Mouse (Mus musculus) heart, embryonic 12.5 days (tissue): Measurements from ENCODE around the gene Tec. TPM values are rescaled to one million over a fixed set of nuclear protein-coding genes. Genes with fewer than 3 reads are reported as not detected.

Source experiments
- ATAC-seq: fragments of 200-750 bp; cut with Nextera tagmentation; 2 replicates; pipeline ENCODE4 v1.8.0; 2017; ENCODE audit warnings: moderate TSS enrichment, moderate library complexity; ENCODE audit not compliant: insufficient number of reproducible peaks, low FRiP score
- H3K27ac ChIP-seq: fragments of 300-500 bp; sonication (generic); 2 replicates; pipeline ENCODE4 v1.5.1; 2016; ENCODE audit warnings: mild to moderate bottlenecking, moderate library complexity; ENCODE audit not compliant: poor library complexity, severe bottlenecking
- H3K27me3 ChIP-seq: fragments of 300-500 bp; sonication (generic); replicated peaks from 2 replicates; pipeline ENCODE4 v1.6.1; 2016; ENCODE audit warnings: mild to moderate bottlenecking, moderate library complexity
- H3K36me3 ChIP-seq: fragments of 300-500 bp; sonication (generic); 2 replicates; pipeline ENCODE4 v1.6.1; 2016; ENCODE audit warnings: mild to moderate bottlenecking, moderate library complexity
- H3K4me1 ChIP-seq: fragments of 300-500 bp; sonication (generic); replicated peaks from 2 replicates; pipeline ENCODE4 v1.6.1; 2016; ENCODE audit warnings: mild to moderate bottlenecking
- H3K4me2 ChIP-seq: fragments of 300-500 bp; sonication (generic); 2 replicates; pipeline ENCODE4 v1.6.1; 2016; ENCODE audit warnings: mild to moderate bottlenecking, moderate library complexity
- H3K4me3 ChIP-seq: fragments of 300-500 bp; sonication (generic); 2 replicates; pipeline ENCODE4 v1.5.1; 2016; ENCODE audit warnings: mild to moderate bottlenecking
- H3K9ac ChIP-seq: fragments of 300-500 bp; sonication (generic); 2 replicates; pipeline ENCODE4 v1.6.1; 2016; ENCODE audit warnings: mild to moderate bottlenecking, moderate library complexity
- H3K9me3 ChIP-seq: fragments of 300-500 bp; sonication (generic); replicated peaks from 2 replicates; pipeline ENCODE4 v1.6.1; 2016; ENCODE audit warnings: mild to moderate bottlenecking, moderate library complexity
- WGBS: fragments of 180-500 bp; shearing (Covaris S2); methylation state at CpG from one replicate; pipeline ENCODE4 v1.1.7; 2016; 5-methylcytosine and 5-hydroxymethylcytosine counted together
- polyA plus RNA-seq: library from polyadenylated mRNA; unstranded; fragments of >200 nt; fragmentation: Nextera tagmentation; extraction: Ambion mirVana; gene quantifications from 2 replicates; pipeline ENCODE4 v1.2.1, GENCODE M21; 2016

The Tec gene
- polyA plus RNA-seq, 1 experiment from 2014 or later = 17.1 TPM

DNA sequence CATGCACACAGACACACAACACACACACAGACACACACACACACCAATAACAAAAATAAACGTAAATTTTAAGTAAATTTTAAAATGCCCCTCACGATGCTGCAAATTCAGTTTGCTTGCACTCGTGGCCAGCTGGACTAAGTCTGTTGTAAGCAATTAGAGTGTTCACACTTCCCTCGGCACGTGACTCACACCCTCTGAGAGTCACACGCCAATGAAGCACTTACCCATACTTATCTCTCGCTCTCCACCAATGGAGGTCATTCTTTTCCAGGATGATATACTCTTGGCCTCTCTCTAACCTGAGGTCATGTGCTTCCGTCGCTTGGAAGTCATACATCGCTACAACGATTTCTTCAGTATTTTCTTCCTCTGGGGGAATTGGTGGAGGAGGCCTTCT is 86.5 kb downstream of the Tec start:
- no peaks in the 10 kb centered on the region for H3K9me3 ChIP-seq
- H3K36me3 ChIP-seq = peaks cover 12% of the 10 kb centered on the region; the same call in 1 of the 2 replicates
- H3K27me3 ChIP-seq = no peaks in the 10 kb centered on the region
- no peak overlapping the region for H3K4me3 ChIP-seq
- ATAC-seq = no peak
- peaks cover 14% of the 10 kb centered on the region for H3K4me1 ChIP-seq
- no peak overlapping the region for H3K9ac ChIP-seq
- no peak overlapping the region for H3K27ac ChIP-seq
- 65% methylated on average over 11 of the region's 11 CpGs for WGBS
- no peak overlapping the region for H3K4me2 ChIP-seq

DNA sequence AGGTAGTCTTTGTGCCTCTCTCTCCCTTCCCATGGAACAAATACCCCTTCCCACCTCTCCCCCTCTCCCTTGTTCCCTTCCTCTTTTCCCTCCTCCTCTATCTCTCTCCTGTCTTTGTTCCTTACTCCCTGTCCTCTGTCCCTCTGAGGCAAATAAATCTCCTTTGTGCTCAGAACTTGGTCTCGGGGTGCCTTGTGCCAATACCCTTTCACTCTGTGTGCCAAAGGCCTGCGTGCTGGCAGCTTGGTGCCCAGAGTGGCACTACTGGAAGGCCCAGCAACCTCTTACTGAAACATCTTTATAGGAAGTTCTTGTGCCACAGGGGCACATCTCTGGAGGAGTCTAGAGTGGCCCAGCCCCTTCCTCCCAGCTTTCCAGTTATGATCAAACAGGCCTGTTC is 91.7 kb downstream of the Tec start:
- no peak overlapping the region for H3K4me3 ChIP-seq
- H3K9me3 ChIP-seq = no peaks in the 10 kb centered on the region
- no peak overlapping the region for H3K9ac ChIP-seq
- H3K4me1 ChIP-seq = peaks cover under 1% of the 10 kb centered on the region; the same call in 1 of the 2 replicates
- H3K4me2 ChIP-seq = no peak overlapping the region
- ATAC-seq = no peak
- peaks cover 9% of the 10 kb centered on the region; the same call in 1 of the 2 replicates for H3K36me3 ChIP-seq
- H3K27me3 ChIP-seq = no peaks in the 10 kb centered on the region
- 86% methylated on average over 2 of the region's 2 CpGs for WGBS
- H3K27ac ChIP-seq = no peak overlapping the region

DNA sequence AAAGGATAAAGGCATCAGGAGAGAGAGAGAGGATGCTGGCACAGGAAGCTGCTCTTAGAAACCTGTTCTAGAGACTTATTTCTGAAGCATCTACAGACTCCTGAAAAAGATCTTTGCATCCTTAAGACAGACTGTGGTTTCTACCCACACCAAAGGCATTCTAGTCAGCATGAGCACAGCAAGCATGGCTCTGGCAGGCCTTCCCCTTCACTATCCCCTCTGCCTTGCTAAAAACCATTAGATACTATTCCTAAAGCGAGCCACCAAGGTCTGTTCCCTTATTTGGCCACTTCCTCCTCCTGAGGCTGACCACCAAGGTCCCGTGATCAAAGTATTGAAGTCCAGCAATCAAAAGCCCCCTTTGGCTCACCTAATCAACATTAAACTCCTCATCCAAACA is 92.2 kb downstream of the Tec start:
- ATAC-seq = no peak
- H3K4me2 ChIP-seq = no peak overlapping the region
- no peak overlapping the region for H3K27ac ChIP-seq
- no peak overlapping the region for H3K9ac ChIP-seq
- H3K4me1 ChIP-seq = peaks cover 5% of the 10 kb centered on the region; the same call in 1 of the 2 replicates
- peaks cover 8% of the 10 kb centered on the region; the same call in 1 of the 2 replicates for H3K36me3 ChIP-seq
- no peaks in the 10 kb centered on the region for H3K27me3 ChIP-seq
- WGBS = 69% methylated on average over 2 of the region's 2 CpGs
- H3K4me3 ChIP-seq = no peak overlapping the region
- H3K9me3 ChIP-seq = no peaks in the 10 kb centered on the region

DNA sequence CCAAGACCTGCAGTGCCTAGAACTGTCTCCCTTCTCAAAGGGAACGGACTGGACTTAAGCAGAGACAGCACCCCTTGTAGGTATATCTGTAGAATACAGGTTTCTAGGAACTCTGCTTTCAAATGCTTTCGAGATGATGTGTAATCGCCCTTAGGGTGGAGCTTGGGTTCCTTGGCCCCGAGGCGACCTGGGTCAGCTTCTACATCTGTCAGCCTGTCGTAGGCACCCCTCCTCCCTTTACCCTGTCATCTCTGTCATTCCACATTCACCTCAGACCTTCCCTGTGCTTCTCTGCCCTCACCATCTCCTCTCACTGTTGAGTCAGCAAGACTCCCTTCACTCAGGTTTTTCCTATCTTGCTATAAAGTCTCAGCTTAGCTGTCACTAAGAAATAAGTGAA is 98.4 kb downstream of the Tec start:
- ATAC-seq = no peak

DNA sequence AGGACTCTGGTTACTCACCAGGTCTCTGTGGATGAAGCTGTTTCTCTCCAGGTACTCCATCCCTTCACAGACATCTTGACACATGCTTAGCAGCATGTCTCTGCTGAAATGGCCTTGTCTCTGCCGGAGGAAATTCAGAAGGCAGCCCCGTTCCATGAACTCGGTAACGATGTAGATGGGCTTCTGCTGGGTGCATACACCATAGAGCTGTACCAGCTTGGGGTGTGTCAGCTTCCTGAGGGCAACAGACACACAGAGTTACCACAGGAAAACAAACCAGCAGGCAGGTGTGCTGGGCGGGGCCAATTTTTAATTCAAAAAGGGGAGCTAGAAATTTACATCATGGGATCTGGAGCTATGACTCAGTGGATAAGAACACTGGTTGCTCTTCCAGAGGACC is 104.7 kb downstream of the Tec start:
- no peak overlapping the region for H3K4me2 ChIP-seq
- no peak overlapping the region for H3K4me3 ChIP-seq
- H3K9ac ChIP-seq = no peak overlapping the region
- no peaks in the 10 kb centered on the region for H3K4me1 ChIP-seq
- 84% methylated on average over 5 of the region's 5 CpGs for WGBS
- H3K27me3 ChIP-seq = no peaks in the 10 kb centered on the region
- H3K36me3 ChIP-seq = peaks cover 26% of the 10 kb centered on the region
- H3K27ac ChIP-seq = no peak overlapping the region
- H3K9me3 ChIP-seq = peaks cover 5% of the 10 kb centered on the region; the same call in 1 of the 2 replicates
- no peak for ATAC-seq

More for the DNA sequence above, 98.4 kb downstream of the Tec start:
- no peak overlapping the region for H3K4me2 ChIP-seq
- peaks cover 7% of the 10 kb centered on the region; the same call in 1 of the 2 replicates for H3K36me3 ChIP-seq
- H3K9me3 ChIP-seq = no peaks in the 10 kb centered on the region
- H3K4me1 ChIP-seq = peaks cover 18% of the 10 kb centered on the region
- WGBS = 48% methylated on average over 6 of the region's 6 CpGs
- no peak overlapping the region for H3K27ac ChIP-seq
- no peaks in the 10 kb centered on the region for H3K27me3 ChIP-seq
- H3K9ac ChIP-seq = no peak overlapping the region
- H3K4me3 ChIP-seq = no peak overlapping the region

DNA sequence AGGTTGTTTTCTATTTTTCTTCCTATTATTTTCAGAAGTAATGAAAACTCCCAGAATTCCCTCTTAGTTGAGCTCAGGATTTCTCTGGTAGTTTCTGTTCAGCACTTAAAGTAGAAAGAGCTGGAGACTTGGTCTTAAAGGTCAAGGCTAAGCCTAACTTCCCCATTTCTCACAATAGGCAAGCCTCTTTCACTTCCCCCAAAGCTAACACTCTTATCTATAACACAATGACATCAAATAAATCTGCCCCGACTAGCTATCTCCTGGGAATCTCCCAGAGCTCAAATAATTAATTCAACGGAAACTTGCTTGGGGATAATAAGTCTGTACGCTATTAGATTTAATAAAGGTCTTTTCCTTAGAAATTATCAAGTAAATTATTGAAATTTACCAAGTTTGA is 105.3 kb downstream of the Tec start:
- H3K27me3 ChIP-seq = no peaks in the 10 kb centered on the region
- no peak for ATAC-seq
- no peak overlapping the region for H3K4me2 ChIP-seq
- no peaks in the 10 kb centered on the region for H3K4me1 ChIP-seq
- 56% methylated on average over 3 of the region's 3 CpGs for WGBS
- peaks cover 5% of the 10 kb centered on the region; the same call in 1 of the 2 replicates for H3K9me3 ChIP-seq
- H3K4me3 ChIP-seq = no peak overlapping the region
- no peak overlapping the region for H3K27ac ChIP-seq
- peaks cover 26% of the 10 kb centered on the region for H3K36me3 ChIP-seq
- H3K9ac ChIP-seq = no peak overlapping the region

DNA sequence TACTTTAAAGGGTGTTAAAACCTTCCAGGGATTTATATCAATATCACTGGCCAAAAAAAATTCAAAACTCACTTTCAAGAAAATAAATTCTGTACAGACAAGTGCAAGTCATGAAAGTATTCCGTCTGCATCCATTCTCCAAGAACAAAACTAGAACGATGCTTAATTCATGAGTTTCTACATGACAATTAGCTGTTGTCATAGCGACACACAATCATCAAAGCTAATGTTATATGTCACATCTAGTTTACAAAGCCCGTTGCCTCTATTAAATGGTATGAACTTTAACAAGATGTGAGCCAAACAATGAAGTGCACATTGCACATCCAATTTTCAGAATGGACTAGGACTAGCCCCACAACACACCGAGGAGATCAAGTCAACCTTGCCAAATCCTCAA is 106.5 kb downstream of the Tec start:
- Histone ChIP-seq H3K27me3 (no peaks in the 10 kb centered on the region), H3K27ac (no peak overlapping the region), H3K9me3 (peaks cover 5% of the 10 kb centered on the region; the same call in 1 of the 2 replicates), H3K4me3 (no peak overlapping the region), H3K9ac (no peak overlapping the region), H3K36me3 (peaks cover 35% of the 10 kb centered on the region), H3K4me1 (no peaks in the 10 kb centered on the region), H3K4me2 (no peak overlapping the region)
- 87% methylated on average over 5 of the region's 5 CpGs for WGBS
- ATAC-seq = no peak

DNA sequence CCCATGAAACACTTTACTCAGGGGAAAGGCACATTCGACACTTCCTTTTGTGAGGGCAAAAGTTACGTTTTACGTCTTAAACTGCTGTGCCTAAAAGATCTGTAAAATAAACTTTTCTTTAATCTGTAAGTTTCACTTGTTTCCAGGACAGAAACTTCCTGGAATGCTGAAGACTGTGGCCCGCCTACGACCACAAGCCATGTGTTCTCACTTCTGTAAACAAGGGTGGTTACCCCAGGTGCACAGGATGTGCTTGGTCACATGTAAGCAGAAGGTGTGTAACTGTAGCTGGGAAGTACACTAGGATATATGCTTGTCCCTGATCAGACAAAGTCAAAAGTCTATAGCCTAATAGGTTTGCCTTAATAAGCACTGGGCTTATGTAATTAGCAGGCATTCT is 107.0 kb downstream of the Tec start:
- no peak overlapping the region for H3K4me2 ChIP-seq
- no peak overlapping the region for H3K4me3 ChIP-seq
- peaks cover 40% of the 10 kb centered on the region for H3K36me3 ChIP-seq
- H3K9me3 ChIP-seq = peaks cover 5% of the 10 kb centered on the region; the same call in 1 of the 2 replicates
- H3K9ac ChIP-seq = no peak overlapping the region
- H3K4me1 ChIP-seq = no peaks in the 10 kb centered on the region
- no peak for ATAC-seq
- H3K27ac ChIP-seq = no peak overlapping the region
- WGBS = 65% methylated on average over 5 of the region's 5 CpGs
- H3K27me3 ChIP-seq = no peaks in the 10 kb centered on the region

DNA sequence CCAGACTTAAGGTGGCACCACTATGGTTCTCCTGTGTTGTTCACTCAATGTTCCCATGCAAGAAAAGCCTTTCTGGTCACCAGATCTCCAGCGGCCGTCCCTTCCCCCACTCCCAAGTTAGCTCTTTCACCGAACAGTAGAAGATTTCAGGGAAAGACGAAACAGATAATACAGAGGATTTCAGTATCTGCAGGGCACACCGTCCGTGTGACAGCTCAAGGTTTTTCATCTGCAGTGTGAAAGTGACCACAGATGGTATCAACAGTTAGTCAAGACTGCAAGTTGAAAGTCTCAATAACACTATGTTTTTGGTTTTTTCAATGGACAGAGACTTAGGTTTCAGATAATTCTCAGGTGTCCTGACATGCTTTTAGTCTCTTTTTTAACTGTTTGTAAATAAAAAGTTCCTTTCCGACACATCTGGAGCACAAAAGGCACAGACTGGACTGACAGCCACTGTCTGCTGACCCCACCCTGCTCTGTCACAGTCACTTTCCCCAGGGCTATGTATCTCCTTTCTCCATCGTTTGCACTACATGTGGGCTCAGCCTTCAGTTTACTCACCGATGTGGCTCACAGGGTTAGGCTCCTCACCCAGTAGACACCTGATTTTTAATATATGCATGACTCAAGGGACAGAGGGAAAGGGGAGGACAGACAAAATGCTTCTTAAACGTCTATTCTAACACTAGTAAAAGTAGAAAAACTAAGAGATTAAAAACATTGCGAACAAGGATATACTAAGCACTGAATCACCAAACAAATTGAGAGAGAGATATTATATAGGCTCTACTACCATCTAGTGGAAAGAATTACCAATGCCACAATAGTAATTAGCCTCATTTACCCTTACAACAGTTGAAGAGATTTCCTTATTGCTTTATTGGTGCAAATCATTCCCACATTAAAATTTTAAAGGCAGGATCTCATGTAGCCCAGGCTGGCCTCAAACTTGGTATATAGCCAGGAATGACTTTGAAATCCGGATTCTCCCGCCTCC is 109.1 kb downstream of the Tec start:
- Histone ChIP-seq H3K27ac (no peak overlapping the region), H3K9ac (no peak overlapping the region), H3K9me3 (peaks cover 5% of the 10 kb centered on the region; the same call in 1 of the 2 replicates), H3K4me1 (no peaks in the 10 kb centered on the region), H3K36me3 (peaks cover 49% of the 10 kb centered on the region), H3K4me3 (no peak overlapping the region), H3K4me2 (no peak overlapping the region), H3K27me3 (no peaks in the 10 kb centered on the region)
- WGBS = 59% methylated on average over 13 of the region's 13 CpGs
- no peak for ATAC-seq

DNA sequence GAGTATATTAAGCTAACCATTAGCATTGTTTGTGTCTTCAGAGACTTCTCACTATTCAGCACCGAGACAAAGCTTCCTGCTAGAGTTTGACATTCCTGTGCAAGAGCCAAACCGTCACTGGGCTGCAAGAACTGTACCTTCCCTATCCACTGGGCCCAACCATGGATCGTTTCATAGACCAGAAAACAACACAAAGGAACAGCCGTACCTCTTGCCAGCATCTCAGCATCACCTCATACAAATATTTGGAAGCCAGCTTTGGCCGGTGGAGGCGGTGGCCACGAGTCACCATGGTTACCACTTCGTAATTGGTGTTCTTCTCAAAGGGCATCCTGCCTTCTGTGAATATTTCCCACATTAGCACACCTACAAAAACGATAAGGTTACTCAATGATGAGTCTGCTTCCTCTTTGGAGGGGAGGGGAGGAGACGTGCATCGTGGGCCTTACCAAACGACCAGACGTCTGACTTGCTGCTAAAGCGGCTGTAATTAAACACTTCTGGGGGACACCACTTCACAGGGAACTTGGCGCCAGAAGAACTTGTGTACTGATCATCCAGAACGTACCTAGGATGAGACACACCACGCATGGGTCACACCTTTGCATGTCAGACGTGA is 111.0 kb downstream of the Tec start:
- H3K4me2 ChIP-seq = no peak overlapping the region
- no peak overlapping the region for H3K9ac ChIP-seq
- H3K27me3 ChIP-seq = no peaks in the 10 kb centered on the region
- H3K27ac ChIP-seq = no peak overlapping the region
- no peaks in the 10 kb centered on the region for H3K4me1 ChIP-seq
- peaks cover 31% of the 10 kb centered on the region for H3K36me3 ChIP-seq
- ATAC-seq = no peak
- no peak overlapping the region for H3K4me3 ChIP-seq
- no peaks in the 10 kb centered on the region for H3K9me3 ChIP-seq
- 81% methylated on average over 18 of the region's 18 CpGs for WGBS

DNA sequence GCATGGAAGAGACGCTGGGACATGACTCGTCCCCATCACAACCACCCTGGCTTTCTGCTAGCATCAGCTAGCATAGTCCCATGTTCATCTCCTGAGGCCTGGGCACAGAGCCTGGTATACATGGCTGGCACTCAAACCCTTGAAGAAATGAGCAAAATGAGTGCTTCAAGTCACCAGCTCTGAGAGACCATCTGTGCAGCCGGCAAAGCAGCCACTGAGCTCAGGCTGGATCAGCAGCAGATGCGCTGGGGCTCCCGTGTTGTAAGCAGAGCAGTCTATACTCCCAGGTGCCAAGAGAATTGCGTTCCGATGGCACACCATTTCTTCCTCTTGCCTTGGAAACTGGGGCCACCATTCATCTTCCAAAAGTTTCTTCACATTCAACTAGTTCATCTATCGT is 112.3 kb downstream of the Tec start:
- Histone ChIP-seq H3K4me2 (no peak overlapping the region), H3K27ac (no peak overlapping the region), H3K9me3 (no peaks in the 10 kb centered on the region), H3K4me1 (no peaks in the 10 kb centered on the region), H3K27me3 (no peaks in the 10 kb centered on the region), H3K36me3 (peaks cover 28% of the 10 kb centered on the region), H3K4me3 (no peak overlapping the region), H3K9ac (no peak overlapping the region)
- ATAC-seq = no peak
- 81% methylated on average over 8 of the region's 8 CpGs for WGBS
